Comparison of ENCODE assay signal across 11 mouse cellular contexts in the genomic region with DNA sequence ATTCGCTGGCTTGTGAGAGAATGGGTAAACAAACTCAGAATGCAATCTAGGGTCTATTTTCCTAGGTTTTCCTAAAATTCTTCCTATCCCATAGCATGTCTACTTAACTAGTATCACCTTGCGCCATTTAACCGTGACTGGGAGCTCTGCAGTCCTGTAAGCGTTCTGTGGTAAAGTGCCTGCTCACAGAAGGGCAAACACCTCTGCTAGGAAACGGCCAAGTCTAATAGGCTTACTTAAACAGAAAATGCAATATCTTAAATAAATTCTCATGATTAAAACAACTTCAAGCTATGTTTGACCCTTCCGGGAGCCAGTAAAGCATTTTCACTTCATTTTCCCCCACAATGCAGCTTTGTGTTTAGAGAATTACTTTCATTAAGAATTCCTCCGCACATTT.
DNase-seq lines count a peak whose midpoint lies in the region; ATAC-seq lines count a peak whose summit lies in the region.
"Had no signal": no experiment of that assay in that cellular context is flagged by ENCODE, and none has a peak within 500 bp of the region (broad histone marks: within the 10 kb centered on the region; RNA-seq: fewer than 3 reads in every experiment).

No protein-coding gene starts in this region.

- no peak for DNase-seq in heart, adult 18-20 months
- DNase-seq in intestine, embryonic 14.5 days (ENCODE audit: low spot score): no peak
- no peak for DNase-seq in urinary bladder, postnatal 25 days (ENCODE audit: low spot score)
- DNase-seq: cerebellum, adult 11 months; forebrain, postnatal 0 days had no signal

- H3K4me1 ChIP-seq in heart, embryonic 14.5 days (ENCODE audit: control insufficient read depth in 2 of 2, insufficient read depth in 2 of 2, low read length in 2 of 2): peaks cover 3 to 19% of the 10 kb centered on the region in 2 experiments
- H3K4me1 ChIP-seq in megakaryocyte, embryonic 14.5 days: peaks cover 73% of the 10 kb centered on the region
- peaks cover 15% of the 10 kb centered on the region; the same call in 1 of the 2 replicates for H3K4me1 ChIP-seq in intestine, embryonic 14.5 days (replicated peaks; ENCODE audit: control insufficient read depth, insufficient read depth, low read length)
- peaks cover 12% of the 10 kb centered on the region for H3K4me1 ChIP-seq in stomach, embryonic 14.5 days (ENCODE audit: control insufficient read depth, insufficient read depth, low read length)

- no peak for ATAC-seq in heart, embryonic 14.5 days (ENCODE audit: insufficient number of reproducible peaks, insufficient read depth, low FRiP score, low read depth)
- no peak for ATAC-seq in megakaryocyte, adult 5-6 weeks (ENCODE audit: poor library complexity, severe bottlenecking)
- no peak for ATAC-seq in intestine, embryonic 14.5 days (replicated peaks; ENCODE audit: low FRiP score, low TSS enrichment, low read depth)
- no peak for ATAC-seq in stomach, embryonic 14.5 days (ENCODE audit: insufficient number of reproducible peaks, insufficient read depth, low FRiP score, low read depth)
- ATAC-seq in monocyte, adult 5-6 weeks (replicated peaks; ENCODE audit: insufficient number of reproducible peaks, low FRiP score, low TSS enrichment, poor library complexity, severe bottlenecking): no peak
- ATAC-seq: forebrain, postnatal 0 days had no signal

- WGBS in heart, embryonic 14.5 days: 77% methylated on average over 7 of the region's 7 CpGs
- 51% methylated on average over 7 of the region's 7 CpGs for WGBS in intestine, embryonic 14.5 days
- 39% methylated on average over 7 of the region's 7 CpGs for WGBS in stomach, embryonic 14.5 days

- H3K4me3 ChIP-seq in heart, embryonic 14.5 days (ENCODE audit: control insufficient read depth in 1 of 2, insufficient read depth in 1 of 2, low read depth in 1 of 2, low read length in 2 of 2): no peak overlapping the region
- peak overlapping the region; percentile 83 for H3K4me3 ChIP-seq in megakaryocyte, embryonic 14.5 days (replicated peaks)
- H3K4me3 ChIP-seq in intestine, embryonic 14.5 days (ENCODE audit: low read depth, low read length): peak overlapping the region; percentile 20; the same call in 1 of the 2 replicates
- H3K4me3 ChIP-seq in stomach, embryonic 14.5 days (ENCODE audit: low read depth, low read length): peak overlapping the region; percentile 5; the same call in 1 of the 2 replicates
- H3K4me3 ChIP-seq: hindbrain, embryonic 13.5 days had no signal

- no peaks in the 10 kb centered on the region for H3K36me3 ChIP-seq in heart, embryonic 14.5 days (ENCODE audit: control insufficient read depth, insufficient read depth, low read length)
- peaks cover 7% of the 10 kb centered on the region for H3K36me3 ChIP-seq in megakaryocyte, embryonic 14.5 days (replicated peaks; ENCODE audit: low read length)
- H3K36me3 ChIP-seq in intestine, embryonic 14.5 days (ENCODE audit: control insufficient read depth, insufficient read depth, low read length): no peaks in the 10 kb centered on the region
- H3K36me3 ChIP-seq in stomach, embryonic 14.5 days (ENCODE audit: control insufficient read depth, insufficient read depth, low read length): no peaks in the 10 kb centered on the region
- H3K36me3 ChIP-seq: hindbrain, embryonic 13.5 days had no signal

- no peaks in the 10 kb centered on the region for H3K27me3 ChIP-seq in heart, embryonic 14.5 days (ENCODE audit: control insufficient read depth, insufficient read depth, low read length)
- H3K27me3 ChIP-seq in megakaryocyte, embryonic 14.5 days (replicated peaks): no peaks in the 10 kb centered on the region
- no peaks in the 10 kb centered on the region for H3K27me3 ChIP-seq in intestine, embryonic 14.5 days (replicated peaks; ENCODE audit: control insufficient read depth, insufficient read depth, low read length)
- no peaks in the 10 kb centered on the region for H3K27me3 ChIP-seq in stomach, embryonic 14.5 days (ENCODE audit: control insufficient read depth, insufficient read depth, low read length)
- H3K27me3 ChIP-seq: hindbrain, embryonic 13.5 days had no signal

- peak overlapping the region; percentile 14; the same call in 1 of the 2 replicates for H3K4me2 ChIP-seq in heart, embryonic 14.5 days (ENCODE audit: low read length)
- peak overlapping the region; percentile 39 for H3K4me2 ChIP-seq in intestine, embryonic 14.5 days (ENCODE audit: low read length)
- H3K4me2 ChIP-seq in stomach, embryonic 14.5 days (replicated peaks; ENCODE audit: low read depth, low read length): peak overlapping the region; percentile 24; the same call in 1 of the 2 replicates
- H3K4me2 ChIP-seq: hindbrain, embryonic 13.5 days had no signal

- H3K9me3 ChIP-seq in heart, embryonic 14.5 days (ENCODE audit: control insufficient read depth, low read length): no peaks in the 10 kb centered on the region
- H3K9me3 ChIP-seq in megakaryocyte, embryonic 14.5 days: no peaks in the 10 kb centered on the region
- no peaks in the 10 kb centered on the region for H3K9me3 ChIP-seq in intestine, embryonic 14.5 days (ENCODE audit: control insufficient read depth, low read length)
- H3K9me3 ChIP-seq in stomach, embryonic 14.5 days (ENCODE audit: control insufficient read depth, low read depth, low read length): no peaks in the 10 kb centered on the region
- H3K9me3 ChIP-seq: hindbrain, embryonic 13.5 days had no signal

- no peak overlapping the region for H3K27ac ChIP-seq in heart, embryonic 14.5 days (replicated peaks in 1 of 2; ENCODE audit: control insufficient read depth in 1 of 2, insufficient read depth in 1 of 2, low read depth in 2 of 2, low read length in 2 of 2)
- H3K27ac ChIP-seq in intestine, embryonic 14.5 days (ENCODE audit: low read depth): 0 out of 2 replicates have a peak overlapping the region, but pooled peaks have one; percentile 40
- no peak overlapping the region for H3K27ac ChIP-seq in stomach, embryonic 14.5 days (ENCODE audit: low read length)
- H3K27ac ChIP-seq: hindbrain, embryonic 13.5 days had no signal

- H3K9ac ChIP-seq in heart, embryonic 14.5 days (ENCODE audit: low read length): no peak overlapping the region
- H3K9ac ChIP-seq in intestine, embryonic 14.5 days (ENCODE audit: low read length): no peak overlapping the region
- no peak overlapping the region for H3K9ac ChIP-seq in stomach, embryonic 14.5 days (replicated peaks; ENCODE audit: low read depth, low read length)
- H3K9ac ChIP-seq: forebrain, postnatal 0 days; hindbrain, embryonic 13.5 days had no signal

Comparison
In these comparisons a context has a peak if more than half of its experiments do, and no peak if none do; other contexts are left out.
1. H3K4me3 ChIP-seq: peak in megakaryocyte, embryonic 14.5 days (single experiment), intestine, embryonic 14.5 days (single experiment) and stomach, embryonic 14.5 days (single experiment); none in heart, embryonic 14.5 days (0 of 2).
2. Peak in every context shown above with its lines, with median percentiles within 50 percentile points of each other: H3K4me2 ChIP-seq.